Mouse (Mus musculus): ENCODE results near the gene Eif4b. TPM values are rescaled to one million over a fixed set of nuclear protein-coding genes. Genes with fewer than 3 reads are reported as not detected.

Eif4b gene
- 100 to 1,000 TPM in 2 of 3 experiments, 10 to 100 TPM in 1; 90.5 to 131 (median 129) TPM for polyA plus RNA-seq (2017; shearing (Covaris generic))

DNA sequence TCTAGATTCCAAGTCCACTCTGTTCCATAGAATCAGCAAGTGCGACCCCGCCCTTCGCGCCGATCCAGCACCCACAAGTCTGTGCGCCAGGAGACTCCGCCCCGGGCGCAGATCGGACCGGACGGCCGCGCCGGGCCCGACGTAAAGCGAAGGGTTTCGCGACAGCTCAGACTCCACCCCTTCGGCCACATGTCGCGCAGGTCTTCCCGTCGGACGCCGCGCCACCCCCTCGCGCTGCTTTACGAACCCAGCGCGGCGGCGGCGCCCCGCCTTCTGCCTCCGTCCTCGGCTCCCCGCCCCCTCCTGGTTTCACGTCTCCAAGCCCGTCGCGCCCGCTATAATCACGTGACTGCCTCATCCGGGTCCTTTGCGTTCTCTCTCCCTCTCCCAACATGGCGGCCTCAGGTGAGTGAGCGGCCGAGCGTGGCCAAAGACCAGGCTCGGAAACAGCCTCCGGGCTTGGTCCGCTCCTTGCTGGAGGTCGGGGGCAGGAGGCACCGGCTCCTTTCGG is at the start of gene Eif4b:
Eif4b (plus strand) TSS at position 215 of the 511 bp plus-strand sequence.
- peak; percentile 95 for ATAC-seq

DNA sequence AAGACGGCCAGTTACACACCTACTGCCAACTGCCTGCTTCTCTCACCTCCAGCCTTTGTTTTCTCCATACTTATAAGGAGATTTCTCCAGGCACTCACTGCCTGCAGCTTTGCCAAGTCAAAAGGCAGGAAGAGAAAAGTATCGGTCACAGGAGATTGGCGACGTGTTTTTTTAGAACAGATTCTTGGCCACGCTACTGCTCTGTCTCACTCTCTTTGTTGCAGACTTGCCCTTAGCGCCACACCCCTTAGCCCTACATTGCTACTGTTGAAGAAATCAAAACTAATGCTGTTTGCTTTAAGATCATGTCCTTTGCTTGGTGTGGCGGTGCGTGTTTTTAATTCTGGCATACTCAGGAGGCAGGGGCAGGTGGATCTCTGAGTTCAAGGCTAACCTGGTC is 49.7 kb upstream of the Eif4b start:
- ATAC-seq: no peak

- no peak for ATAC-seq
Observed at GRCm38 (mm10) chr15:102025136-102025872, 48.3 kb upstream of the Eif4b start.

DNA sequence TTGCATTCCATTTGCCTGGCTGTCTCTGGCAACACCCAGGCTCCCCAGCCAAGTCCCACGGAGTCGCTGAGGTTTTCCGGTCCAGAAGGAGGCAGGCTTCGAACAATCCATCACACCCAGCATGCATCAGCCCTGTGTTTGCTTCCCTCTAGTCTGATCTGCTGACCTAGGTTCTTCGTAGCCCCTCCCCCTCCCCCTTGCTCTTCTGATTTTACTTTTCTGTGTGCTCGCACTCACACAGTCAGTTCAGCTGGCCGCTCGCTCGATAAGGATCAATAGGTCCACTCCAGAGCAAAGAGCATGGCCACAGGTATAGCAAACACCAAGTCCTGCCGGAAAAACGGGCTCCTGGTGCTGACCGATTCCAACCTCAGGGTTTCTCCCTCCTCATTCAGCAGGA is 47.1 kb upstream of the Eif4b start:
- no peak for ATAC-seq

GRCm38 (mm10) chr15:102028040-102028439 is 45.5 kb upstream of the Eif4b start, which contains the start of gene Krt18:
Gene Krt18, plus strand, starts transcription at chr15:102028180.
- no peak for ATAC-seq

DNA sequence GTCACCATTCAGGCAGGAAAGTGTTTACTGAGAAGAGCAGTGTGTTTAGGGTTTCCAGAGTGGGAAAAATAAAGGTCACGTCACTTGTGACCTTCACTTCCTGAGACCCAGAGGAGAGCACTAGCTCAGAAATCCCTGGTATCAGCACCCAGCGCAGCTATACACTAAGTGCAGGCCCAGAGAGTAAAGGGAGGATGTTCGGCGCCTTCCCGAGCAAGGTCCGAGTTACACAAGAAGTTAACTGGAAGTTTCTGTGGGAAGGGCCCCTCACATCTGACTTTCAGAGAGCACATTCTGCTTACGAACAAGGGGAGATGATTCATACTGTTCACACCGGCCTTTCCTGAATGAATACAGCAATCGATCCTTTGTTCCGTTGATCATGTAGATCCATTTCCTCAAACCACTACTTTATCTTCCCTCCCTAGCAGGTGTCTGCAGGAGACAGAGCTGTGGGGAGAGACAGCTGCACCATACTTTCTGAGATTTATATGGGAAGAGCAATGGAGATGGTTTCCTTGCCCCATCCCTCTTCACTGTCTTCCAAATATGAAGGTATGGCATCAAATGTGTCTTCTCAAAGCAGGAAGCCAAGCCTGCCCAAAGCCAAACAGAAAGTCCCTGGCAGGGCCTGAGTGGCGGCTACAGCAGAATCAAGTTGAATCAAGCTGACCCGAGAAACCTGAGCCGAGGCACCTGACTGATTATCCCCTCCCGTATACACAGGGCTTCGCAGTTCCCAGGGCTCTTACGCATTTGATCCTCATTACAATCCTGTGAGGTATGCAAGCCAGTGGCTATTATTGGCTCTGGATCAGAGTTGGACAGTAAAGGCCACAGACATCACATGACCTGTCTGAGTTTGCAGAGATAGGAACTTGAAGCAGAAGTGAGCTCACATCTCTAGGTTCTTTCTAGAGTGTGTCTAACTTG is 39.2 kb upstream of the Eif4b start:
- no peak for ATAC-seq

DNA sequence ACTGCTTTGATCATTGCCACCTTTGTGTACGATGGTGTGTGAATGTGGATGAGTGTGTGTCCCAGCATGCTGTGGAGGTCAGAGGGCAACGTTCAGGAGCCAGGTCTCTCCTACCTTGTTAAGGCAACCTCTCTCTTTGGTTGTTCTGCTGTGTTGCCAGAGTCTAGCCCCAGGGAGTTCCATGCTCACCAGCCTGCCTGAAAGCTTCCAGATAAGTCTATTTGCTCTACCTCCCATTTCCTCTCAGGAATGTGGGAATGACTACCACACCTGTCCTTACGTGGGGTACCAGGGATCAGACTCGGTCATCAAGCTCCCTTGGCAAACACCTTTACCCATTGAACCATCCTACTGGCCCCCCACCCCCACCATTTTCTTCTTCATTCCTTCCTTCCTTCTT is 33.3 kb upstream of the Eif4b start:
- ATAC-seq: no peak

- ATAC-seq: no peak
Observed at GRCm38 (mm10) chr15:102041951-102042350, 31.6 kb upstream of the Eif4b start.

DNA sequence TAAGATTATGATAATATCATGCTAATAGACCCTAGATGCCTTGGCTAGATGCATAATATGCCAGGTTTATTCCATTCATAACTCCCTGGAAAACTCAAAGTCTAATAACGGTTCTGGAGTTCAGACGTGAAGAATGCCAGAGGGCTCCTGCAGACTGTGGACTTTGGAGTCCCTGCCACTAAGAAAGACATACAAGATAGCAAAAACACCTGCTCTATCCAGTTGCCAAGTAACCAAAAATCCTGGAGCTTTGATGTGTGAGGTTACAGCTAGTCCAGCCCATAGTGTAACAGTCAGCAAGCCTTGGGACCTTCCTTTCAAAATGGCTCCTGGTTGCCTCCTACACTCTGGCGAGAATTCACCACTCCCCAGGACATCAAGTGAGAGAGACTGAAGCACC is 28.8 kb upstream of the Eif4b start:
- ATAC-seq: no peak

DNA sequence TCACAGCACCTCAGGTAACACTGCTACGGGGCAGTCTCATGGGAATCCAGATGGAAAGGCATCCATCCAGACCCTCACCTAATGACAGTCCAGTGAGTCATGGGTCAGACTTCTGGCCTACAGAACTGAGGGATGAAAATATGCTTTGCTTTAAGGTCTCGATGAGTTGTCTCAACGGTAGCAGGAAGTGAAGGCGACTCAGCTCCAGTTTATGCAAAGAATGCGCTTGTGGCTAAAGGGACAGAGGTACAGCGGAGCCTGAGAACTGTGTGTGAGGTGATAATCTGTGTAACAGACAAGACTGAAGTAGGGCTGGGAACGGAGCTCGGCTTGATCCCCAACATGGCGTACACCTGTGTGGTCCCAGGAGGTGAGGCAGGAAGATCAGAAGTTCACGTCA is 27.9 kb upstream of the Eif4b start:
- ATAC-seq: no peak

- no peak for ATAC-seq
Observed at GRCm38 (mm10) chr15:102048006-102048405, 25.6 kb upstream of the Eif4b start.

GRCm38 (mm10) chr15:102049871-102050270 is 23.7 kb upstream of the Eif4b start:
- ATAC-seq: no peak

GRCm38 (mm10) chr15:102051920-102052683 is 21.5 kb upstream of the Eif4b start:
- ATAC-seq: no peak

- no peak for ATAC-seq
Observed at GRCm38 (mm10) chr15:102056495-102057174, 16.9 kb upstream of the Eif4b start.

- peak; percentile 91 for ATAC-seq
Observed at GRCm38 (mm10) chr15:102065661-102066325, 7.8 kb upstream of the Eif4b start.

GRCm38 (mm10) chr15:102070476-102071467 is 2.8 kb upstream of the Eif4b start:
- no peak for ATAC-seq

- no peak for ATAC-seq
Observed at GRCm38 (mm10) chr15:102072963-102073558, 512 bp upstream of the Eif4b start.

GRCm38 (mm10) chr15:102074070-102074731 is 628 bp downstream of the Eif4b start:
- ATAC-seq: peak; percentile 15
